Mouse (Mus musculus) liver (tissue): Measurements from ENCODE around the gene Ttc9b.
A peak's percentile ranks its signal among the peaks of the same experiment; 100 is the strongest.

Source experiments
- DNase-seq: peaks from one replicate; pipeline ENCODE4 v3.0.0-alpha.2; 2020; ENCODE audit warnings: mixed read lengths

Ttc9b gene

DNA sequence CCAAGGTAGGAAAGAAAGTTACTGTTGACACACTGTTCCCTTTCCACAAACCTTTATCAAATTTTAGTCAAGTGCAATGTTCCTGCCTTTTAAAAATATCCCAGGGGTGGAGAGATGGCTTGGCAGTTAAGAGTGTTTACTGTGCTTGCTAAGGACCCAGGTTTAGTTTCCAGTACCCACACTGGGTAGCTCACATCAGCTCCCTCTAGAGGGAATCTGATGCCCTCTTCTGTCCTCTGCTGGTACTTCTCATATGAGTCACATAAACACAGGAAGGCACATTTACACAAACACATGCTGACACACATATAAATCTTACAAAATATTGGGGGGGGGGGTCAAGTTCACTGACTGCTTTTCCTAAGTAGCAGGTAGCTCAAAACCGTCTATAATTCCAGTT lies 9.2 kb upstream of the Ttc9b start:
- no peak for DNase-seq

DNA sequence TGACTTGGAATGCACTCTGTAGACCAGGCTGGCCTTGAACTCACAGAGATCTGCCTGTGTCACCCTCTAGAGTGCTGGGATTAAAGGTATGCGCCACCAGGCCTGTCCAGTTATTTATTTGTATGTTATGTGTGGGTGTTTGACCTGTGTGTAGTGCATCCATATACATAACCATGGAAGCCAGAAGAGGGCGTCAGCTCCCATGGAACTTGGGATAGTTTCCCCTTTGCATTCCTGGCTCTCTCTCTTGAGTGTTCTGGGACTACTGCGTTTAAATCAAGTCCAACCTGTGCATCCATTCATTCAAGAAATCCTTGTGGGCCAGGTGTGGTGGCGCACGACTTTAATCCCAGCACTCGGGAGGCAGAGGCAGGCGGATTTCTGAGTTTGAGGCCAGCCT lies 7.2 kb upstream of the Ttc9b start:
- DNase-seq, result no peak

DNA sequence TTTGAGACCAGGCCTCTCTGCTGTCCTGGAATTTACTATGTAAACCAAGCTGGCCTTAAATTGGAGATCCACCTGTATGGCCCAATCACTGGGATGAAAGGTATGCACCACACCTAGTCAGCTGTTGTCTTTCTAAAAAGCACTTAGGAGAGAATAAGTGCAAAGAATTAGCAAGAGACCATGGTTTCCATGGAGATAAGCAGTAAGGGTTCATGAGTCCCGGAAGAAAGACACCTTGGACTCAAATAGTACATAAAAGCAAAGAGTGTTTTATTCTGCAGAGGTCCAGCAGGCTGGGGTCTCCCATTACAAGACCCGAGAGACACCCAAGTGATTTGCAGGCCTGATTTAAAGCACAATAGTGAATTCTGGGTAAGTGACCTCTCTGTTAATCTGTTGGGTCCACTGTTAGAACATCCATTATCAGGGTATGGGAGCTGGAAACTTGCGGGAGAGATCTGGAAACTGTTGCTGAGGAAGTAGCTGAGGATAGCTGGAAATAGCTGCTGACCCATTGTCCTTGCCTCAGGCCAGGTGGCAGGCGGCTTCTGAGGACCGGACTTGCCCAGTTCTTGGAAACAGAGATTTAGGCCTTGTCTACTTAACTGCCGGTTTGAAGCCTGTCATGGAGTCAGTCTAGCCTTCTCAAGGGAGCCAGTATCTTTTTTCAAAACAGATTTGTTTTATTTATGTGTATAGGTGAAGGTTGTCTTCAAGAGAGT lies 6.3 kb upstream of the Ttc9b start:
- no peak for DNase-seq

DNA sequence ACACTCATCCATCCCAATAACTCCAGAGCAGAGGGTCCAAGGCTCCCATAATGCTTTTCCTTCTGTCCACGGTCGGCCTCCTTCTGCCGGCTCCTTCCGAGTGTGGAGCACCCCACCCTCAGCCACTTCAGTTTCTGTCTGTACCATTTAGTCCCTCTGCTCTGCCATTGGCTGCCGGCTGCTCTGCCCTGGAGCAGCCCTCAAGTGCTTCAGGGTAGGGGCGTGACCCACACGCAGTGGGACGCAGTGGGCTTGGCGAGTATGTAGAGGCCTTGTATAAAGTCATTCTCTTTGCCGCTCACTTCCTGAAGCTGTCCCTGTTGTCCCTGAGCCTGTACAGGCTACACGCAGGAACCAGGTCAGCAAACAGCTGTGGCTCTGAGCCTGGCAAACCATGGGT lies 4.0 kb upstream of the Ttc9b start:
- no peak for DNase-seq

DNA sequence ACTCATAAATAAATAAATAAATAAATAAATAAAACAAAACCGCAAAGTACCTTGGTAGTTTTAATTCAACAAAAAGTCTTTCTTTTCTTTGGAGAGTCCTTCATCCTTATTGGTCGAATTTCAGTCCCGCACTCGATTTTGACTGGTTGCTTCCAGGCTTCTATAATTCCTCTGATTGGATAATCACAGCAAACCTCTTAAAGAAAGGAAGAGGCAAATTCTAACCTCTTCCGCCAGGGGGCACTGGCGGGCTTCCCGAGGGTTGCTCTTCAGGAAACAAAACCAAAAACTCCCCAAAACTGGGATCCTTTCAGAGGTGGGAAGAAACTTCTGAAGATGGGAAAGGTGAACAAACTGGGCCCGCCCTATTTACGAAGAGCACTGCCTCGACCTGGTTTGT lies 2.8 kb upstream of the Ttc9b start:
- DNase-seq, result peak; percentile 79

DNA sequence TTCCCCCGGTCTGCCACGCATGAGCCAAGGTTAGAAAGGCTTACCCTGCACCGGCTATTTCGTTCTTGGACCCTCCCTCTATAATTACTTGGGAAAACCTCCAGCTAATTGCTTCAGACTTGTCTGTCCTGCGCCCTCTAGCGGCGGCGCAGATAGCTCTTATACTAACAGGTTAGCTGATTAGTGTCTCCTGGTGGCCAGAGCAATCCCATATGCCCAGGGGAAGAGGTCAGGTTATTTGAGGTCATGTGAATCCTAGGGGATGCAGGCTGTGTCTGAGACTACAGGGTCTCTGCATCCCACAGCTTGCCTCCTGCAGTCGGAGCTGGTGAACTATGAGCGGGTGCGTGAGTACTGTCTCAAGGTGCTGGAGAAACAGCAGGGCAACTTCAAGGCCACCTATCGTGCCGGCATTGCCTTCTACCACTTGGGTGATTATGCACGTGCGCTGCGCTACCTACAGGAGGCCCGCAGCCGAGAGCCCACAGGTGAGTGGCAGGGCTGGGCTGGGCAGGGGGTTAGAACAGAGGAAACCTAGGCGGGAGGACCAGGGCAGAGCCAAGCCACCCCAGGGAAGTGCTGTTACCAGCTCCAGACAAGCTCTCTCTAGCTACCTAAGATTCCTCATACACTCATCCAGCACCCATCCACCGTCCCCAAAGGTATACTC lies 1.0 kb downstream of the Ttc9b start:
- peak; percentile 71 for DNase-seq

DNA sequence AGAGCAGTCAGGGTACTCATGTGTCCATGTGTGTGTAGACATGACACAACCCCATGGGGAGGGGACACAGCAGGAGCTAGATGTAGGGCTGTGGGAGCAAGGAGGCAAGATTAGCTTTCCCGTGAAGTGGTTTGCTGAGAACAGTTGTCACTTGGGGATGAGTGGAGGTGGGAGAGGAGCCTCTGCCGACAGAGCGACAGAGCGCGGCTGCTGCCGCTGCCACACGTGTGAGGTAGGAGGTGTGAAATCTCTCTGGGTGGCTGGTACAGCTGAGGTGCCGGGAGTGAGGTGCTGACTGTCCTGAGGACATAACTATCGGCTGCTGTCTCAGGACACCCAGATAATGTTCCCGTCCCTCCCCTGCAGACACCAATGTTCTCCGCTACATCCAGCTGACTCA lies 1.8 kb downstream of the Ttc9b start:
- no peak for DNase-seq

DNA sequence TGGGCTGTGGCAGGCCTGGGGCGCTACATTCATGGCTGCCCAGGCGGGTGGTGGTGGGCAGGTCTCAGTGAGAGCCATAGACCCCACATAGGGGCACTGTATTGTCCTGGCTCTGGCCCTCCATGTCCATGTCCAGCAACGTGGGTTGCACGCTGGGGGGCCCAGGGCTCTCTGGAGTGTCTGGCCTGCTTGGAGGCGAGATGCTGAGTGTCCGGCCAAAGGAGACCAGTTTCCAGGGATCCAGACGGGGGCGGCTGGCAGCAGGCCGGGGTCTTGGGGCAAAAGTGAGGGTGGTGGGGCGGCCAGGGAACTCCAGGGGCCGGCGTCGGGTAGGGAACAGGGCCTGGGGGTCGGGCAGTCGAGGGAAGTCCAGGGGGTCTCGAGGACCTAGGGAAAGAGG lies 2.9 kb downstream of the Ttc9b start:
- no peak for DNase-seq

DNA sequence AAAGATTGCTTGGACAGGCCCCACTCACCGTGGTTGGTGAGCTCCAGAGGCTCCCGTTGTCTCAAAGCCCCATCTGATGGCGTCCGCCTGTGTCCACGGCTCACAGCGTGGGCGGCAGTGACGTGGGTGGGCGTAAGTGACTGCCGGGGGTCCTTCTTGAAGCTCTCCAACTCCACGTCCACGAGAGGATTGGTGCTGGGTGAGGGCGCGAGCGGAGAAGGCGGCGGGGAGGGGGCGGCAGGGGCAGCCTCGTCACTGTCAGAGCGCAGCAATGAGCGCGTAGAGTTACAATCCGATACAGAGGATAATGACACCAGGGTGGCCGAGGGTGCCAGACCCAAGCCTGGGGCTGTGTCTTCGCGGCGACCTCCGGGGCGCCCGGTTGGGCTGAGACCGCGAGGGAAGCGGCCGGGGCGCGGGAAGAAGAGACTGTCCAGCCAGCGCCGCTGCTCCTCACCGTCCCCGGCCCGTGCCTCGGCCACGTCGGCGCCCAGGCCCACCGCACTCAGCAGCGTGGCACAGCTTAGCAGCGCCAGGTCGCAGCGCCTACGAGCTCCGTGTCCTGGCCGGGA lies 4.2 kb downstream of the Ttc9b start:
- DNase-seq, result no peak

DNA sequence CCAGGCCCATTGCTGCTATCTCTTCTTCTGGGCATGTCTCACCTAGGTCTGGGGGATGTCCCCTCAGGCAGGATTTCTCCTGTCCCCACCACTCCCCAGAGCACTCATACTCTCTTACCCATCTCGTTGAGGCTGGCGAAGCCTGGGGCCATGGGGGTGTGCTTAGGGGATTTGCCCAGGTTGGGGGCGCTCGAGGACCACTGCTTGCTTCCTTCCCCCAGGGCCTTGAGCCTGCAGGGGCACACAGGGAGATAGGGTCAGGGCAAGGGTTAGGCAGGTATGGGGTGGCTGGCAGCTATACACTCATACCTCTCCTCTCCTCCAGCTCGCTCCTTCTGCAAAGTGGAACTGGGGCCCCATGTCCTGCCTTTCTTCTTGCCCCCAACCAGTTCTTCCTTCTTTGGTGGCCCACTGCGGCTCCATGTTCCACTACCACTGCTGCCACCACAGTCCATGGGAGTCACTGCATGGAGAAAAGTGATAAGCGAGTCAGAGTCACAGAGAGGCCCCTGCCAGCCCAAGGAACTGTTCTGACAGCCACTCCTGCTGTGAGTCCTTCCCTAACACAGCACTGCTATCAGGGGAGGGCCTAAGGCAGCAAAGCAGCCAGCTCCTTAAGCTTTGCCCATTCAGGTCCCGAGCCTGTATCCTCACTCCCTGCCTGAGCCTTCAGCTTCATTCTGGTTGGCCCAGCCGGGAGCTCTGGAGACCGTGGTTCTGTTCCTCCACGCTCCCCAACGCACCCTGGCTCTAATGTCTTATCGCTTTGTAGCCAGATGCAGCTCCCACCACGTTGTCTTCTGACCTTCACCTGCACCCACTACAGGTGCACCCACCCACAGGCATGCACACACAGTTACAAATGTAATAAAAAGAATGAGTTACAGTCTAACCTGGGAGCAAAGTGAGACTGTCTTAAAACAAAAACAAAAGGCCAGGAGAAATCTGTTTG lies 5.3 kb downstream of the Ttc9b start:
- peak; percentile 52 for DNase-seq

DNA sequence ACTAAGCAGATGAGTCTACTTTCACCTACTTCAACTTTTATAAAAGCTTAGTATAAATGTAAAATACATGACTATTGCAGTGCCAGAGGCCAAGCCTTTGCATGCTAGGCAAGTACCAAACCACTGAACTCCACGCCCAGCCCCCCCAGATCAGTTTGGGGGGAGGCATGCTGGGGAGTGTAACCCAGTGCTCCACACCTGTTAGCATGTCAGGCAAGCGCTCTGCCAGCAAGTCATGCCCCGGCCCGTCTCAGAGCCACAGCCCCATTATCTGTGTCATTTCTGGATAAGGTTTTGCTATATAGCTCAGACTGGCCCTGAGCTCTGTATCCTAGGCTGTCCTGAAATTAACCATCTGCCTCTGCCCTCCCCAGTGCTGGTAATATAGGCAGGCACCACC lies 8.3 kb downstream of the Ttc9b start:
- no peak for DNase-seq

DNA sequence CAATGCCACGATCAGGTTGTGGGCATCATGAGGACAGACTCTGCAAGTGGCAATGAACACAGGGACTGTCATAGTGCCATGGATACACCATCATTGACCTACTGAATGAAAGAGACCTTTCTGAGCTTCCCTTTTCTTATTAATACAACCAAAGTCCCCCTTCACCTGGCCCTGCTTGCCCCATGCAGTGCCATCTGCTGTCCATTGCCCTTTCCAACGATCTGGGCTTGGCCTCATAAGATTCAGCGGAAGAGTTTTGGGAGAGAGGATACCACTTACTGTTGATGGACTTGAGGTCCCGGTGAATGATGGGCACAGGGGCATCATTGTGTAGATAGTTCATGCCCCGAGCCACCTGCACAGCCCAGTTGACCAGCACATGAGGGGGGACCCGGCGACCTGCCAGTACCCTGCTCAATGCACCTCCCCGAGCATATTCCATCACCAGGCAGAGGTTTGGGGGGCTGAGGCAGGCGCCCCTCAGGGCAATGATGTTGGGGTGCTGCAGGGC lies 19.4 kb downstream of the Ttc9b start:
- no peak for DNase-seq

DNA sequence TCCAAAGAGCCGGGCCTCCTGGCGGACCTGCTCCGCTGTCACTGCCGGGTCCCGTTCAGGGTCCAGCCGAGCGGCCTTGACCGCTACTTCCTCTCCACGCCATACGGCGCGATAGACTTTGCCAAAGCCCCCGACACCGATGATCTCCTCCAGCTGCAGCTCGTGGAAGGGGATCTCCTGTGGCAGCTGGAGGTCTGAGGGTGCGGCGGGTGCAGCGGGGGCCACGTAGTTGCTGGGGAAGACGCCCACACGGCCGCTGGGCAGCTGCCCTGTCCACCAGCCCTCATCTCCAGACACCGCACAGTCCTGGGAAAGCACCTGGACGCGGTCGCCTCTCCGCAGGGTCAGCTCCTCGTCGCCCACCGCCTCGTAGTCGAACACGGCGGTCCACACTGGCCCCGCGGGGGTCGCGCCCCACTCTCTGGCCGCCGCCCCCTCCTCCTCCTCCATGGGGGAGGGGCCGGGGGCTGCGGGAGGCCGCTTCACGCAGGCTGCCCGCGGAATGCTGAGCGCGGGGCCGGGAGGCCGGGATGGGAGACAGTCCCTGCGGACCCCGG lies 19.9 kb downstream of the Ttc9b start:
- no peak for DNase-seq

DNA sequence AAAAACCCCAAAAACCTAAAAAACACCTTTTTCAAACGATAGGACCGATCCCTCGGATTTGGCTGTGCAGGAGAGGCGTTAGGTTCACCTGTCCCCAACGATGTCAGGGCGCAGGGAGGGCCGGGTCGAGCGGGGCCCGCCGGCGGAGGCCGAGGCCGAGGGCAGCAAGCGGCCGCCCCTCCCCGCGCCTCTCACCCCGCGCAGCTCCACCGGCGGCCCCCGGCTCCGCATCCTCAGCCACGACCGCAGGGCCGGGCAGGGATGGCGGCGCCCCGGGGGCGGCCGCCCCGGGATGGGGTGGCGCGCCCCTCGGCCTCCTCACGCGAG lies 20.4 kb downstream of the Ttc9b start:
- DNase-seq, result no peak

DNA sequence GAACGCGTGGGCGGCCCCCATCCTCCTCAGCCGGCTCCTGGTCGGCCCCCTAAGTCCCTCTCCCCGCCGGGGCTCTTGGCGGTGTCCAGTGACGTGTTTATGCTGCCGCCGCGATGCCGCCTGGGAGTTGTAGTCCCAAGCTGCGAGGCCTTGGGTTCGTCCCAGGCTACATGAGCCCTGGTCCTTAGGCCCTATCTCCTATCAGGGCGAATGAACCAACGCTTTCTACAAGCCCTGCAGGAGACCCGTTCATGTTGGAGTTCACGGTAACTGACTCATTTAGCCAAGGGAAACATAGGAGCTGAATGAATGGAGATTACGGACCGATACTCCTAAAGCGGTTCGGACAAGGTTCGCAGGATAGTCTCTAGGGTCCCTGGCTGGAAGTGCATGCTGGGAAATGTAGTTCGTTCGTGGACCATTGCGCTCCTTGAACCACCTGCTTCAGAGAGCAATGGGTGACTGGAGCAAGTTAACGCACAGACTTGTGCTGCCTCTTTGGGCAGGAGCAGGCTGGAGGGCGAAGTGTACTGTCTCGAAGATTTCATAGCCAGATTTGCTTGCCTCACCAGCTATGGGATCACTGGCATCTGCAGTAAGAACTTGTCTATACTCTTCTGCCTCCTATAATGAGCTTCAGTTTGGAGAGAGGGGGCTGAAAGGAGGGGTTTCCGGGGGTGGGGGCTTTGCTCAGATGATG lies 21.0 kb downstream of the Ttc9b start, which contains the start of gene Map3k10:
Gene Map3k10, minus strand, starts transcription at position 77 of the 700 bp plus-strand sequence.
- peak; percentile 90 for DNase-seq

DNA sequence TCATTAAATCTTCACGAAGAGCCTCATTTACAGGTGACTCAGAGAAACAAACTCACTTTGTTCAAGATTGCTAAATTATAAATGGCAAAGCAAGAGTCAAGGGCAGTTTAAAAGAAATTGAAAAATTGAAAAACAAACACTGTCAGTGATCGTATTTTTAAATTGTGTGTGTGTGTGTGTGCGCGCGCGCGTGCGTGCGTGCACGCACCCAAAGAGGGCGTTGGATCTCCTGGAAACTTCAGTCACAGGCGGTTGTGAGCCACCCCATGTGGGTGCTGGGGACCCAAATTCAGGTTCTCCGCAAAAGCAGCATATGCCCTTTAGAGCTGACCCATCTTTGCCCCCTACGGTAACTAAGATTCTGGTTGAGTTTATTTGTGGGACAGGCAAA lies 21.5 kb downstream of the Ttc9b start:
- no peak for DNase-seq

DNA sequence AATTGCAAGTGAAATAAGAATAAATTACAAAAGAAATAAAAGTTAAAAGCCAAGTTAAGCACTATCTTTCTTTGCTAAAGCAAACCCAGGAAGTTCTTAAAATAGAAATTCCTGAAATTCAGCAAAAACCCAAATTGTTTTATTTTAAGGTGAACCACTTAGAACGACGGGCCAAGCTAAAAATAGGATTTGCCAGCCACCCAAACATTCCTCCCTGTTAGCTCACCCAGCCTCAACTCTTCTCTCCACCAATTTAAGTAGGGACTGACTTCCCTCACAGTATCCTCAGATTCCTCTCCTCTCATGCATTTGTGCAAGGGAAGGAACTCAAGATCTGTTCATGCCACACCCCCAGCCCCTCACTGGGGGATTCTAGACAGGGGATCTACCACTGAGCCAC lies 29.5 kb downstream of the Ttc9b start:
- DNase-seq, result no peak

DNA sequence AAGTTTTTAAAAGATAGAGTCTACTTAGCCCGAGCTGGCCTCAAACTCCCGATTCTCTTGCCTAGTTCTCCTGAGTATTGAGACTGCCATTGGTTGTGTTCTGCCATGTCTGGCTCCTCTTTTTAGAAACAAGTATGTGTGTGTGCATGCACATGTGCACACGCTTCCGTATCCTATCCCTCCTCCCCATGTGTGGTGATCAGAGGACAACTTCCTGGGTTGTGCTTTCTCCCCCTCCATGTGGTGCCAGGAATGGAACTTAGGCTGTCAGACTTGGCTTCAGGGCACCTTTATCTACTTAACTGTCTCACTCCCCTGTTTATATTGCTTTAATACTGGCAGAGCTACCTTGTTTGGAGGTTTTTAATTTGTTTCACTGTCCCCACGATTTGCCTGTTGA lies 31.5 kb downstream of the Ttc9b start:
- no peak for DNase-seq

DNA sequence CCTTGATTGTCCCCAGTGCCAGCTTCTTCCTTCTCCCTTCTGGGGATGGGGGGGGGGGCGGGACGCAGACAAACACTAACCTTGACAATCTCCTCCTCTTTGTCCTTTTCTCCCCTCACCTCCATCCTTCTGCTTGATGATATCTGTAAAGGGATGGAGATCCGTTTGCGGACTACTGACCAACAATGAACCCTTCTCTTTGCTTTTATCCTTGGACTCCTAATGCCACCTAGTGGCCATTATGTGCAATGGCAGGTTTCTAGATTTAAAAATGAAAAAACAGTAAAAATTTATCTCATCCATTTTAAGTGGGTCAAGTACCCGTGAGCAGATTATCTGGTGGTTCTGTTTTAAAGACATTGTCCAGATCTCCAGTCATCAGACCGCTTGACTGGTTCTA lies 32.0 kb downstream of the Ttc9b start:
- DNase-seq, result no peak

DNA sequence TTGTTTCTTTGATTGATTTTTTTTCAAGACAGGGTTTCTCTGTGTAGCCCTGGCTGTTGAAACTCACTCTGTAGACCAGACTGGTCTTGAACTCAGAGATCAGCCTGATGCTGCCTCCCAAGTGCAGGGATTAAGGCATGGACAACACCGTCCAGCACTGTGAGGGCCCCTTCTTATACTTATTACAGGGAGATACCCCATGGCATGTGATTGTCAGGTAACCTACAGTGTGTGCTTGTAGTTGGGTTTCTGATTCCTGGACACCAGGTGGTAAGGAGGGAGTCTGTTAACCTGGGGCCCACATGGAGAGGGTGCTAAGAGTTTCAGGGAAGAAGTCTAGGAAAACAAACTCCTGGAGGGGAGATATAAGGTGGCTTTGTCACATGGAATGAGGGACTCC lies 33.3 kb downstream of the Ttc9b start:
- DNase-seq, result no peak

DNA sequence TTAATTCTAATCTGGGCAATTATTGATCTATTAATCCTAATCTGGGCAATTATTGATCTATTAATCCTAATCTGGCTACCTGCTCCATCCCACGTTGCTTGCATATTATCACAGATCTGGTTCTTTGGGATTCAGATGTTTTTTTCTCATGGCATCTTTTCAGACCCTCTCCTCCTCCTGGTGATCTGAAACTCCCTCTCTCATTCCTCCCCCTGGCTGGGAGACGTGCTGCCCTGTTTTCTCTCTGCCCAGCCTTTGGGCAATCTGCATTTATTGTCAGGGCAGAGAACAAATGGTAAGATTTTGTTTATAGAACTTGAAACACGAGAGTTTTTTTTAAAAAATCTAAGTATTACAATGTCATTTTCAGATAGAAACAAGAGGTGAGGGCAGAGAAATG lies 34.1 kb downstream of the Ttc9b start:
- no peak for DNase-seq

DNA sequence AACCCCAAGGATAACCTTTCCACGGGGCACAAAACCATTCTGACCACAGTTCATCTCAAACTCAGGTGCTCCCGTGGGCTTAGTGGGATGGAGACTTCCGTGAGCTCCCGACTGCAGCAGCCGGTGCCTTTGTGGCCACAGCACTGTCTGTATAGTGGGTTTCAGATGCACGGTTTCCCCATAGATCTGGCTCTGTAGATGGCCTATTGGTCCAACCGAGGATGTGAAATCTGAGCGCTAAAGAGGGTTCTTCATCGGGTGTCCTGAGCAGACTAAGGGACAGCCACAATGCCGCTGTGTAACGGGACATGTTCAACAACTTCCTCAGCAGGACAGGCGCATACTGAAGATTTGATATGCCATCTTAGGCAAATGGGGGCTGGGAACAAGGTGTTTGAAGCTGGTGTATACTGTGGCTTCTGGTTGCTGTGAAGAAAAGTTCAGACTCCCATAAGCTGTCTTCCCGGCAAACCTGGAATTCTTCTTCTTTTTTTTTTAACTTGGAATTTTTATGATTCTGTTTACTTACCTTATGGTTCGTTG lies 34.6 kb downstream of the Ttc9b start:
- DNase-seq, result no peak
